8 mouse cellular contexts compared by ENCODE assay signal in the genomic region with DNA sequence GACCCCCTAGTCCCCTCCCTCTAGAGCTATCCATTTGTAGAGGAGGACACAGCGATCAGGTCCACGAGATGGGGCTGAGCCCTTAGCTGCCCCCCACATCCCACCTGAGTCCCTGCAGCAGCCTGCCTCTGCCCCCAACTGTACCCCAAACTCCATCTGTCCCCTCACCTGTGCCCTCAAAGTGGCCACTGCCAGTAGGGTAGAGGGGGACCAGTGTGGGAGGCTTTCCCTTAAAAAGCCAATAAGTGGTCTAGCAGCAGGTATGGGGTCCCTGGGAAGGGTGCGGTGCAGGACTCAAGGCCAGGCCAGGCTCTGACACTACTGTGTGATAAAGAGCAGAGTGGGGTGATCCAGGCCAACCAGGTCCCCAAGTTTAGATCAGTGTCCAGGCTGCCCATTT. TPM values are rescaled to one million over a fixed set of nuclear protein-coding genes. Genes with fewer than 3 reads are reported as not detected.
DNase-seq lines count a peak whose midpoint lies in the region; ATAC-seq and TF ChIP-seq lines count a peak whose summit lies in the region.

No protein-coding gene starts in this region.

- 26% methylated on average over 3 of the region's 3 CpGs for whole genome bisulfite sequencing in heart, embryonic 15.5 days
- WGBS in limb, embryonic 11.5 days: 35% methylated on average over 3 of the region's 3 CpGs
- WGBS in stomach, embryonic 14.5 days: 27% methylated on average over 3 of the region's 3 CpGs
- 68% methylated on average over 3 of the region's 3 CpGs for WGBS in thymus, adult 2 months

- no peak for TF ChIP-seq POLR2A in thymus, adult 2 months (IDR thresholded peaks at IDR 0.05; ENCODE audit: control insufficient read depth, extremely low read depth, insufficient read depth, low read length, poor library complexity)

- no peak for ATAC-seq in heart, embryonic 15.5 days (replicated peaks; ENCODE audit: insufficient number of reproducible peaks, insufficient read depth, low FRiP score, low read depth)
- ATAC-seq in limb, embryonic 11.5 days (ENCODE audit: insufficient number of reproducible peaks, low FRiP score, low TSS enrichment, low read depth): no peak
- ATAC-seq in stomach, embryonic 14.5 days (ENCODE audit: insufficient number of reproducible peaks, insufficient read depth, low FRiP score, low read depth): no peak

- no peak for TF ChIP-seq CTCF in thymus, adult 2 months (IDR thresholded peaks at IDR 0.05; ENCODE audit: borderline replicate concordance, control insufficient read depth, extremely low read depth, insufficient read depth, low read length, poor library complexity)

- no peaks in the 10 kb centered on the region for H3K36me3 ChIP-seq in heart, embryonic 15.5 days
- no peaks in the 10 kb centered on the region for H3K36me3 ChIP-seq in limb, embryonic 11.5 days (ENCODE audit: control insufficient read depth, insufficient read depth, low read length)
- no peaks in the 10 kb centered on the region for H3K36me3 ChIP-seq in stomach, embryonic 14.5 days (ENCODE audit: control insufficient read depth, insufficient read depth, low read length)
- no peaks in the 10 kb centered on the region for H3K36me3 ChIP-seq in thymus, adult 2 months (ENCODE audit: control insufficient read depth, insufficient read depth, low read length)

- DNase-seq in heart, postnatal 36 days: no peak
- DNase-seq in urinary bladder, postnatal 4 days (ENCODE audit: low spot score in 2 of 2): peak; percentile 16 to 53
- DNase-seq in urinary bladder, postnatal 36 days (ENCODE audit: low spot score in 2 of 2): no peak
- DNase-seq in limb, embryonic 11.5 days (ENCODE audit: low spot score): peak; percentile 24
- DNase-seq in thymus, adult 2 months: no peak
- DNase-seq in left cerebral cortex, postnatal 4 days: no peak

- no peaks in the 10 kb centered on the region for H3K9me3 ChIP-seq in heart, embryonic 15.5 days (replicated peaks)
- H3K9me3 ChIP-seq in limb, embryonic 11.5 days (ENCODE audit: control insufficient read depth, low read length): no peaks in the 10 kb centered on the region
- no peaks in the 10 kb centered on the region for H3K9me3 ChIP-seq in stomach, embryonic 14.5 days (ENCODE audit: control insufficient read depth, low read depth, low read length)

- H3K9ac ChIP-seq in heart, embryonic 15.5 days: peak overlapping the region; percentile 91; the same call in 1 of the 2 replicates
- H3K9ac ChIP-seq in limb, embryonic 11.5 days (ENCODE audit: low read length): no peak overlapping the region; the same call in 1 of the 2 replicates
- H3K9ac ChIP-seq in stomach, embryonic 14.5 days (replicated peaks; ENCODE audit: low read depth, low read length): no peak overlapping the region

- no peaks in the 10 kb centered on the region for H3K27me3 ChIP-seq in heart, embryonic 15.5 days
- peaks cover 49% of the 10 kb centered on the region for H3K27me3 ChIP-seq in limb, embryonic 11.5 days (ENCODE audit: control insufficient read depth, insufficient read depth, low read length)
- H3K27me3 ChIP-seq in stomach, embryonic 14.5 days (ENCODE audit: control insufficient read depth, insufficient read depth, low read length): no peaks in the 10 kb centered on the region
- peaks cover 3% of the 10 kb centered on the region; the same call in 1 of the 2 replicates for H3K27me3 ChIP-seq in thymus, adult 2 months (ENCODE audit: control insufficient read depth, insufficient read depth, low read length)

- peaks cover 58% of the 10 kb centered on the region for H3K4me1 ChIP-seq in heart, embryonic 15.5 days (replicated peaks)
- H3K4me1 ChIP-seq in limb, embryonic 11.5 days (ENCODE audit: control insufficient read depth, insufficient read depth, low read length): peaks cover 17% of the 10 kb centered on the region
- peaks cover 35% of the 10 kb centered on the region for H3K4me1 ChIP-seq in stomach, embryonic 14.5 days (ENCODE audit: control insufficient read depth, insufficient read depth, low read length)
- peaks cover 32% of the 10 kb centered on the region for H3K4me1 ChIP-seq in thymus, adult 2 months (replicated peaks; ENCODE audit: control insufficient read depth, insufficient read depth, low read length)

- H3K4me2 ChIP-seq in heart, embryonic 15.5 days: peak overlapping the region; percentile 93
- peak overlapping the region; percentile 65 for H3K4me2 ChIP-seq in limb, embryonic 11.5 days (ENCODE audit: low read depth, severe bottlenecking)
- peak overlapping the region; percentile 84 for H3K4me2 ChIP-seq in stomach, embryonic 14.5 days (replicated peaks; ENCODE audit: low read depth, low read length)

- H3K4me3 ChIP-seq in heart, embryonic 15.5 days: peak overlapping the region; percentile 87
- H3K4me3 ChIP-seq in limb, embryonic 11.5 days (ENCODE audit: low read depth, low read length): peak overlapping the region; percentile 40
- peak overlapping the region; percentile 66 for H3K4me3 ChIP-seq in stomach, embryonic 14.5 days (ENCODE audit: low read depth, low read length)
- no peak overlapping the region for H3K4me3 ChIP-seq in thymus, adult 2 months (ENCODE audit: control insufficient read depth, insufficient read depth, low read length)

- intact Hi-C loops in heart, postnatal 36 days (cut with DNase I): no loop called here
- intact Hi-C loops in left cerebral cortex, postnatal 4 days (cut with DNase I): no loop called here

- H3K27ac ChIP-seq in heart, embryonic 15.5 days: peak overlapping the region; percentile 77; the same call in 1 of the 2 replicates
- no peak overlapping the region for H3K27ac ChIP-seq in limb, embryonic 11.5 days (replicated peaks; ENCODE audit: low read depth, low read length)
- no peak overlapping the region for H3K27ac ChIP-seq in stomach, embryonic 14.5 days (ENCODE audit: low read length)
- no peak overlapping the region for H3K27ac ChIP-seq in thymus, adult 2 months (ENCODE audit: control insufficient read depth, insufficient read depth, low read length)

RNA-seq across cellular contexts. Expression of a gene that starts 28.1 kb away (rescaled TPM):
- 60.9 and 71.2 TPM in 2 replicates for polyA plus RNA-seq in heart, embryonic 15.5 days (2015; fragmentation: Nextera tagmentation; extraction: Ambion mirVana)
- total RNA-seq in heart, postnatal 36 days (2021): 100 to 1,000 TPM; 115 to 133 TPM
- polyA plus RNA-seq in limb, embryonic 11.5 days (2014; fragmentation: Nextera tagmentation; extraction: Ambion mirVana): 16.7 and 18.7 TPM in 2 replicates
- 76.0 and 80.1 TPM in 2 replicates for polyA plus RNA-seq in stomach, embryonic 14.5 days (2014; fragmentation: Nextera tagmentation; extraction: Ambion mirVana)
- polyA plus RNA-seq in thymus, adult 2 months (2012; rRNA removed): 26.3 and 26.7 TPM in 2 replicates
- total RNA-seq in left cerebral cortex, postnatal 4 days (2021): 10 to 100 TPM; 29.5 to 31.1 TPM

RNA-seq across cellular contexts. Expression of a gene that starts 34.5 kb away (rescaled TPM):
- 3.9 and 4.1 TPM in 2 replicates for polyA plus RNA-seq in heart, embryonic 15.5 days (2015; fragmentation: Nextera tagmentation; extraction: Ambion mirVana)
- 1 to 10 TPM; 2.2 to 2.4 TPM for total RNA-seq in heart, postnatal 36 days (2021)
- polyA plus RNA-seq in limb, embryonic 11.5 days (2014; fragmentation: Nextera tagmentation; extraction: Ambion mirVana): 3.4 and 3.5 TPM in 2 replicates
- 17.7 and 21.5 TPM in 2 replicates for polyA plus RNA-seq in stomach, embryonic 14.5 days (2014; fragmentation: Nextera tagmentation; extraction: Ambion mirVana)
- 49.7 and 51.1 TPM in 2 replicates for polyA plus RNA-seq in thymus, adult 2 months (2012; rRNA removed)
- total RNA-seq in left cerebral cortex, postnatal 4 days (2021): 1 to 10 TPM; 1.5 to 2.3 TPM

RNA-seq across cellular contexts. Expression of a gene that starts 38.5 kb away (rescaled TPM):
- 0.84 and 0.91 TPM in 2 replicates for polyA plus RNA-seq in heart, embryonic 15.5 days (2015; fragmentation: Nextera tagmentation; extraction: Ambion mirVana)
- total RNA-seq in heart, postnatal 36 days (2021): under 1 TPM in 1 of 2 experiments, not detected in 1; 0.62 TPM
- polyA plus RNA-seq in limb, embryonic 11.5 days (2014; fragmentation: Nextera tagmentation; extraction: Ambion mirVana): 0.40 and 1.0 TPM in 2 replicates
- polyA plus RNA-seq in stomach, embryonic 14.5 days (2014; fragmentation: Nextera tagmentation; extraction: Ambion mirVana): 1.0 and 1.1 TPM in 2 replicates
- 7.5 and 8.4 TPM in 2 replicates for polyA plus RNA-seq in thymus, adult 2 months (2012; rRNA removed)
- 1 to 10 TPM; 2.7 to 5.9 TPM for total RNA-seq in left cerebral cortex, postnatal 4 days (2021)

RNA-seq across cellular contexts. Expression of a gene that starts 43.1 kb away (rescaled TPM):
- 2.2 and 2.3 TPM in 2 replicates for polyA plus RNA-seq in heart, embryonic 15.5 days (2015; fragmentation: Nextera tagmentation; extraction: Ambion mirVana)
- total RNA-seq in heart, postnatal 36 days (2021): 1 to 10 TPM; 1.1 to 2.0 TPM
- polyA plus RNA-seq in limb, embryonic 11.5 days (2014; fragmentation: Nextera tagmentation; extraction: Ambion mirVana): 2.1 and 2.8 TPM in 2 replicates
- polyA plus RNA-seq in stomach, embryonic 14.5 days (2014; fragmentation: Nextera tagmentation; extraction: Ambion mirVana): 3.1 and 4.1 TPM in 2 replicates
- 4.1 and 5.3 TPM in 2 replicates for polyA plus RNA-seq in thymus, adult 2 months (2012; rRNA removed)
- 1 to 10 TPM; 3.7 to 4.4 TPM for total RNA-seq in left cerebral cortex, postnatal 4 days (2021)

RNA-seq across cellular contexts. Expression of a gene that starts 43.1 kb away (rescaled TPM):
- polyA plus RNA-seq in heart, embryonic 15.5 days (2015; fragmentation: Nextera tagmentation; extraction: Ambion mirVana): 65.2 and 79.9 TPM in 2 replicates
- 10 to 100 TPM; 50.3 to 52.2 TPM for total RNA-seq in heart, postnatal 36 days (2021)
- polyA plus RNA-seq in limb, embryonic 11.5 days (2014; fragmentation: Nextera tagmentation; extraction: Ambion mirVana): 53.7 and 55.7 TPM in 2 replicates
- polyA plus RNA-seq in stomach, embryonic 14.5 days (2014; fragmentation: Nextera tagmentation; extraction: Ambion mirVana): 44.8 and 48.5 TPM in 2 replicates
- polyA plus RNA-seq in thymus, adult 2 months (2012; rRNA removed): 119 and 123 TPM in 2 replicates
- total RNA-seq in left cerebral cortex, postnatal 4 days (2021): 10 to 100 TPM; 58.8 to 61.5 TPM

Comparison
In these comparisons a context has a peak if more than half of its experiments do, and no peak if none do; other contexts are left out.
1. DNase-seq: peak in urinary bladder, postnatal 4 days (2 of 2) and limb, embryonic 11.5 days (single experiment); none in heart, postnatal 36 days (0 of 2), urinary bladder, postnatal 36 days (0 of 2), thymus, adult 2 months (single experiment) and left cerebral cortex, postnatal 4 days (single experiment).
2. Peak in every context shown above with its lines, with median percentiles within 50 percentile points of each other: H3K4me2 ChIP-seq.